Mouse (Mus musculus): Measurements from ENCODE around the gene Tstd2.

The Tstd2 gene

DNA sequence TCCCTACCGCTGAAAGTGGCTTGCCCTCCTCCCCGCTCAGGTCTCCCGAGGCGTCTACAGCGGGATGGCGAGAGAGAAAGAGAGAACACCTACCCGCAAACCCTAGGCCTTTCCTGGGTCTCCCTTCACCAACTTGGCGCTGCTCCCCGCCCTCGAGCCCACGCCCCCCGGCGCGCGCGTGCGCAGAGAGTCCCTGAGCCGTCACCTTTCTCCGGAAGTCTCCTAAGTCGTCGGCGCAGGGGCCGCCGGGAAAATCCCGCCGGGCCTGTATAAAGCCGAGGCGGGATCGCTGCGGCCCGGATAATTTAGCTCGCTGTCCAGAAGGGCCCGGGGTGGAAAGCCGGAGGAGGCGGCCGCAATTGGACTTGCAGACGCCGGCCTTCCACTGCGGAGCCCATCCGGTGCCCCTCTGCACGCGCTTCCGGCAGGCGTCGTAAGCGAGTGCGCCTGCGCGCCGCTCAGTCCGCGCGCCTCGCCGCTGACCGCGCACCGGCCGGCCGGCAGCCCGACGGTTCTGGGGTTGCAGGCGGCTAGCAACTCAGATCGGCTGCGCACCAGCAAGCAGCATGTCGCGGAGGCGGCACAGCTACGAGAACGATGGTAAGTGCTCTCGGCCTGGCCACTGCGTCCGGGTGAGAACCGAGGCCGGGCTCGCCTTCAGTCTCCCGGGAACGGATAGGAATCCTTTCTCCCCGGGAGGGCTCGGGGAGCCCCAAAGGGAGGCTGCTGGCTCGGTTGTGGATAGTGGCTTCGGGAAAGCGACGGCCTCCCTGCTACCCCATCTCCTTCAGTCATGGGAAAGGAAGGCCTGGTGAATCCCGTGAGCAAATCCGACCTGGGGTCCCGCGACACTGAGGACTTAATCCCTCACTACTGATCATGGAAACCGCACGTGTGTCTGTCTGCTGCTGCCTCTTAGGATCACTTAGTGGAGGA is at the start of gene Tstd2, which contains the start of gene Ncbp1:
Gene Tstd2 (minus strand): TSS at position 408 of the 936 bp plus-strand sequence.
Gene Ncbp1 (plus strand): TSS at position 327 of the 936 bp plus-strand sequence.
- DNase-seq (ENCODE audit: low read depth, low spot score), result peak; percentile 93

DNA sequence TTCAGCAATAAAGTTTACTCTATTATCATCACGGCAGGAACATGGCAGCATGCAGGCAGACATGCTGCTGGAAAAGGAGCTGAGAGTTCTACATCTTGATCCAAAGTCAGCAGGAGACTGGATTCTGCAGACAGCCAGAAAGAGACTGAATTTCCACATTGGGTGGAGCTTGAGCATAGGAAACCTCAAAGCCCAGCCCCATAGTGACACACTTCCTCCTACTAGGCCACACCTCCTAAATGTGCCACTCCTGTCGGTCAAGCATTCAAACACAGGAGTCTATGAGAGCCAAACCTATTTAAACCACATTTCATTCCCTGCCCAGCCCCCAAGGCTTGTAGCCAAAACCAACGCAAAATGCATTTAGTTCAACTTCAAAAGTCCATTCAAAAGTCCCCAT is 48.0 kb upstream of the Tstd2 start:
- peak; percentile 85 for DNase-seq (ENCODE audit: low read depth, low spot score)

DNA sequence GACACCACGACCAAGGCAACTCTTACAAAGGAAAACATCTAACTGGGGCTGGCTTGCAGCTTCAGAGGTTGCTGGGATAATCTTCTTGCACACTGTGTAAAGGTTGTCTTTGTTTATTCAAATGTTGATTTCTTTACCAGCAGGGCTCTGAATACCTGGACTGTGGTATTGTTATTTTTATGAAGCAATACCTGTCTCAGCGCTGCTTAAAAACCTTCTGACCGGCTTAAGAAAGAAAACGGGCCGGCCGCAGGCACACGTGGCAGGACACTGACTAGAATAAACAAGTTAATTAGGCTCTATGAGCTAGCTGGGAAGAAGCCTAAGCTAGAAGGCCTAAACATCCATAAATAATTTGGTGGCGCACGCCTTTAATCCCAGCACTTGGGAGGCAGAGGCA is 47.4 kb upstream of the Tstd2 start:
- peak; percentile 96 for DNase-seq (ENCODE audit: low read depth, low spot score)

DNA sequence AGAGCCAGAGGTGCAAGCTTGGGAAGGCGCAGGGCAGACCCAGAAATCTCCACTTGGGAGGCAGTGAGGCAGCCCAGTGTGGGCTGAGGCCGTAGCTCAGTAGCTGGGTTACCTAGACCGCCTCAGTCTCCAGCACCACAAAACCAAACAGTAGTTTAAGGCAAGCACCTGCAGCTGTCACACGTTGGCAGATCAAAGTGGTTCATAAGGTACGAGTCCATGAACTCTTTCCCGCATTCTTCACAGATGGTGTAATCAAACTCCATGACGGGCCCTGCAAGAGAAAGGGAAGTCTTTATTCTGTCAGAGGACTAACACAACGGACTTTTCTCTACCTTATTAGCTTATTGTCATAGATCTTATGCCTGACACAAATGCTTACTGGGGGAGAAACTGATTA is 46.9 kb upstream of the Tstd2 start:
- DNase-seq (ENCODE audit: low read depth, low spot score), result peak; percentile 79

DNA sequence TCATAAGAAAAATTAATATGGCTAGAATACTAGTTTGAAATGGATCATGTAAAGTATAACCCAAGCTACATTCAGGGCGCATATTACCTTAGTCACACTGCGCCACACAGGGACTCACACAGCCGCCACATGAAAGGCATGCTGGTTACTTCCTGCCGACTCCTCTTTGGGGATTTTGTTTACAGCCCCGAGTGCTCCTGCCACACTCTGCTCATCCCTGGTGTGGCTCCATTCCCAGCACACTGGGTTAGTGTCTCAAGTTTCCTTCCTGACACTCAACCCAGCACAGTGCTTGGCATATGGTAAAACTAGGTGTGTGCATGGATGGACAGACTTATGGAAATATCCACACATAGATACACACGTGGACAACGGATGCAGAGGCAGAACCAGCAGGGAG is 43.7 kb upstream of the Tstd2 start:
- no peak for DNase-seq (ENCODE audit: low read depth, low spot score)

DNA sequence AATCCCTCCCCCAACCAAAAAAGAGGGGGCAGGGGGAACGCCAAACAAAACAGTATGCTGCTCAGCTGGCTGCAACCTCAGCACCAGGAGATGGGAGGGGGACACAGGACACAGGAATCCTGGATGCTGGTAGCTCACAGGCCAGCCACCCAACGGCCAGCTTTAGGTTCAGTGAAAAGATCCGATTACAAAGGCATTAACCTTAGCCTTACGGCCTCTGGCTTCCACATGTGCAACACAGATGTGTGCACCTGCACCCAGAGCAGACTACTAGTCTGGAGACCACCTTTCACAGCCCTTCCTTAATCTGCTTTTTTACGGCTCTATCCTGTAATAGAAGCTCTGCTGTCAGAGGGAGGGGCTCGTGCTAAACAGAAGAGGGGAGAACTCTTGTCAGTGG is 42.7 kb upstream of the Tstd2 start:
- DNase-seq (ENCODE audit: low read depth, low spot score), result no peak

DNA sequence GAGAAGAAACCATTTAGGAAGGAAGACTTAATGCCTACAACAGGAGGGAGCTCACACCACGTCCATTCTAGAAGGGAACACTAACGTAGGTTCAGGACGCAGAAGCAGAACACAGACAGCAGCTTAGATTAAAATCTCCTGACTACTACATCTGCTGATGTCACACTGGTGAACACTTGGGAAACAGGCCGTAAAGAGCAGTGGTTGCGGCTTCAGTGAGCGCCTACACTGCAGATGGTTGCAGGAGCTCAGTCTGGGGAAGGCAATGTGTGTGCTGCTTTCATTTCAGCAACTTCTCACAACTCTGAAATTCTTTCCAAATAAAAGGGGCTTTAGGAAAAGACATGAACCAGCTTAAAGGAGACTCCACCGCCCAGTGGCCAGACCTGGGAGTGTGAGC is 39.0 kb upstream of the Tstd2 start:
- DNase-seq (ENCODE audit: low read depth, low spot score), result no peak

DNA sequence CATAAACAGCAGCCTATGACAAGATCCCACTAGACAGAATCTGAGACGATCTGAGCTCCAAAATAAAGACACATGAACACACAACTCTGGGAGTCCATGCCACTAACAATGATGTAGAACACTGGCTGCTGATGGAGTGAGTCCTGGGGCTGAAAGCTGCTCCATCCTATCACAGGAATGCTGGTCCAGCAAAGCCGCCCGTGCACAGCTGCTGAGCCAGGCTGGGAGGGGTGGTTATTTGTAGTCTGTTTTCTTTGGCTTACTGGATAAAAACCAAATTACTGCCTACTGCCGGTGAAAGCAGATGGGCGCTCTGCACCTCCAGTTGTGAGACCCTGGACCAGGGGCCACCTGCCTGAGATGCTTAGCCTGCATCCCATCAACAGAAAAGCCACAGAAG is 38.5 kb upstream of the Tstd2 start:
- DNase-seq (ENCODE audit: low read depth, low spot score), result no peak

DNA sequence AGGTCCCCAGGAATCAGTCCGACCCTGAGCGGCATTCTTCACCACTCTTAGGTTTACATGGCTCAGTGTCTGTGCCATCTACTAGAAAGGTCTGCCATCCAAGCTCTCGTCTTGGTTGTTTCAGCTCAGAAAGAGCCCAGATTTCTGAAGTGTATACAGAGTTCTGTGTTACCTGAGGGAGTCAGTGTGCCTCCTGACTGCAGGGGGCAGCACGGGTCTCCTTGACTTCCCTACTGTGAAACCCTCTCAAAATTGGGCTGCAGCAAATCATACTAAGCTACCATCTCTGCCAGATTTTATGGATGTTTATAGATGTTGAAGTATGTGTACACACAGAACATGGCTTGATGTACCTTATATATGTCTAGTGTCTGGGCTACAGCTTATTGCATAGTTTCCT is 37.8 kb upstream of the Tstd2 start:
- peak; percentile 25 for DNase-seq (ENCODE audit: low read depth, low spot score)

DNA sequence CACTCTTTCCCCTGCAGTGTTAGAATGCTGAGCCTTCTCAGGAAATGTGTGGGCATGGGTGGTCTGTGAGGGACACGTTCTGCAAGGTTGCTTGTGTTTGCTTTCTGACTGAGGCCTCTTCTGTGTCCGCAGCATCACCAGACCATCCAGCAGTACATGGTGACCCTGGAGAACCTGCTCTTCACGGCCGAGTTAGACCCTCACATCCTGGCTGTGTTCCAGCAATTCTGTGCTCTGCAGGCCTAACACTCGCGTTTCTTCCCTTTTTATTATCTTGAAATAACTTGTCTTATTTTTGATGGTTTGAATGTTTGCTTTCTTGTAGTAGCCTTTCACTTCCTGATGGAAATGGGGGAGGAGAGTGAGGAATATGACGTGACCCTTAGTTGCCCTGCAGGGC is 33.3 kb upstream of the Tstd2 start:
- no peak for DNase-seq (ENCODE audit: low read depth, low spot score)

DNA sequence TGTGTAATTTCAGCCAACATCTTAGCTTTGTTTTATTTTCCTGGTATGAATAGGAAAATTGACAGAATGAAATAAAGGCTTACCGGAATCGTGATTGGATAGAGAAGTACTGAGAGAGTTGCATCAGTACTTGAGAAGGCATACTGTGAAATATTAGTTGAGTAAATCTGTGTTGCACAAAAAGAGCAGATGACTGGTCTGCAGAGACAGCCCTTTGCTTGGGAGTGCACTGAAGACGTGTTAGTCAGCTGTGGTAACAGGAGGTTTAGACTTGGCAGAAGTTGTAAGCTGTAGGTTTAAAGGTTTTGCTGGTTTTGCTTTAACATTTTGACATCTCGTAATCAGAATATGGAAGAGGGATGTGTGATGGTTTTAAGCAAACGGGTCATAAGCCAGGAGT is 27.3 kb upstream of the Tstd2 start:
- no peak for DNase-seq (ENCODE audit: low read depth, low spot score)

DNA sequence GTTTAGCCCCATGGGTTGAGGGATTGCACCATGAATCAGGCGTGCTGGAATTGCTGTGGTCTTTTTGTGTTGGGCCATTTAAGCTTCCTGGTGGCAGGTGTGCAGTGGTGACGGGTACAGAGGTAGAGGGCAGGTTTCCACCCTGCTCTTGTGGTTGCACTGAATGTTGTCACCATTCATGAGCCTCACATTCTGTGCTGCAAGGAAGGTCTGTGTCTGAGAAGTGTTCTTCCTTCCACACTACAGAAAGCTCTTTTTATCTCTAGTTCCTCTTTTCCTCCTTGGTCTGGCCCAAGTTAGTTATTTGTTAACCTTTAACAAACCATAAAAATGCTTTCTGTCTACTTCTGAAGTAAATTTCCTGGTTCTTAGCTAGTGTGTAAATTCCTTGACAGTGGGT is 25.5 kb upstream of the Tstd2 start:
- no peak for DNase-seq (ENCODE audit: low read depth, low spot score)

DNA sequence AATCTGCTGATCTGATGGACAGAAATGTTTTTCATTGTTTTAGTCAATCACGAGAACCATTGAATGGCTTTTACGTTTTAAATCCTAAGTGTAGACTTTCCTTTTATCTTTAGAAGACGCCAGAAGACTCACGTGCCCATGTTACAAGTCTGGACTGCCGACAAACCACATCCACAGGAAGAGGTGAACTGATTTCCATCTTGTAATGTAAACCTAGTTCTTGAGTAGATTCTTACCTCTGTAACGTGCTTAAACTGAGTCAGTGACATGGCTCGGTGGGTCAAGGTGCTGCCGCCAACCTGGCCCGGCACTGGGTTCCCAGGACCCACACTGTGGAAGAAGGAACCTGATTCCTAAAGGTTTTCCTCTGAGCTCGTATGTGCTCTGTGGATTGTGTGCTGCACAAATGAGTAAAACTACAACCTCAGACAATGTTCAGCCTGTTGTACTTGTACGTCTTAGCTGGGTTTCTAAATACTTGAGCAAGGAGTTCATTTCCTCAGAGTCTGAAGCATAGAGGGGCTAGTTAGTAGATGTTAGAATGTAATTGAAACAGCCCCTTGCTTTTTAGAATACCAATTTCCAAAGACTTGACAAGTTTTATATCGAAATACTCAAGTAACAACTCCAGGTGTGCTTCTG is 13.5 kb upstream of the Tstd2 start:
- no peak for DNase-seq (ENCODE audit: low read depth, low spot score)

DNA sequence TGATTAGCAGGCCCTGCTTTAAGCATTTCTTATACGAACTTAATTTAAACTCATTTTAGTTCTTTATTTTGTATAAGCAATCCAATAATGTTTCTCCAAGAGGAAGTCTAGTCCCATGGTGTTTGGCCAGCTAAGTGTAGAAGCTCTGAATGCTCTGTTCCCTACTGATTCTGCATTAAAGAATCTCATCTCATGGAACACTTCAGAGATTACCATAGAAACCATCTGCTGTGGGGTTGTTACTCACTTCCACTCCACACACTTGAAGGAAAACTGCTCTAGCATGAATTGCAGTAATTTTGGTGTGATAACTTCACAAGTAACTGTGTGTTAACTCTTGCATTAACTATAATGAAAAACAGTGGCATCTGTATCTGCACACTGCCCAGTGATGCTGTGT is 8.4 kb upstream of the Tstd2 start:
- no peak for DNase-seq (ENCODE audit: low read depth, low spot score)

DNA sequence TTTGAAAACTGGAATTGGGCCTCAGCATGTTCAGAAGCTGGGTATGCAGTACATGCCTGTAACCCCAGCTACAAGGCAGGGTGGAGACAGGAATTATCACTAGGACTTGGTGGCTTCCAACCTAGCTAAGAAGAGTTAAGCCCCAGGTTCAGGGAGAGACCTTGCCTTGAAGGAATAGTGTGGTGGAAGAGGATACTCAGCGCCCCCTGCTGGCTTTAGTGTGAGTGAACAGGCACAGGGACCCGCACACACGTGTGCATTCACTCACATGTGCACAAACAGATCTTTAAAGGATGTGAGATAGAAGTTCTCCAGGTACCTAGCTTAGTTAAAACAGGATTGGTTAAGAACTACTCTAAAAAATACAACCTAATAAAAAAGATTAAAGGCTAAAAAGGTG is 5.8 kb upstream of the Tstd2 start:
- DNase-seq (ENCODE audit: low read depth, low spot score), result peak; percentile 75

DNA sequence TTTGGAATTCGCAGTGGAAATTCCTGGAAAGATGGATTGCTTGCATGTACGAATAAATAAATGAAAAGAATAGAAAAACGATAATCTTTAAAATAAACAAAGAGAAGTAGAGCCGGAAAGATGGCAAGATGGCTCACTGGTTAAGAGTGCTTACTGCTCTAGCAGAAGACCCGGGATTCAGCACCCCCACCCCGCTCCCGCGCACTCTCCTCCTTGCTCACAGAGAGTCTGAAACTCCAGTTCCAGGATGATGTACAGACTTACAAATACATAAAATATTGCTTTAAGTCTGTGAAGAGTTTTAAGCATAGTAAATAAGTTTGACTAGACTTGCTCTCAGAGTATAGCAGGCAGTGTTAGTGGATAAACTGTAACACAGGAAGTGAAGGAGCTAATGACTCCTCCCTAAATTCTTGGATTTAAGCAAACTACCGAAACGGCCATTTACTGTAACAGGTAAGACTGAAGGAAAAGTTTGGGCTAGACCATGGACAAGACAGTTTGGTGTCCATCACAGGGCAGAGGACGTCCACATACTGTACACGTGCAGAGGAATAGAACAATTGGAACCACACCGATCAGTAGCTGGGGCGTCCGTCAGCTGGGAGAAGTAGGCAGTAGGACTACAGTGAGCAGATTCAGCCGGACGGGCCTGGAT is 736 bp downstream of the Tstd2 start:
- DNase-seq (ENCODE audit: low read depth, low spot score), result peak; percentile 54

DNA sequence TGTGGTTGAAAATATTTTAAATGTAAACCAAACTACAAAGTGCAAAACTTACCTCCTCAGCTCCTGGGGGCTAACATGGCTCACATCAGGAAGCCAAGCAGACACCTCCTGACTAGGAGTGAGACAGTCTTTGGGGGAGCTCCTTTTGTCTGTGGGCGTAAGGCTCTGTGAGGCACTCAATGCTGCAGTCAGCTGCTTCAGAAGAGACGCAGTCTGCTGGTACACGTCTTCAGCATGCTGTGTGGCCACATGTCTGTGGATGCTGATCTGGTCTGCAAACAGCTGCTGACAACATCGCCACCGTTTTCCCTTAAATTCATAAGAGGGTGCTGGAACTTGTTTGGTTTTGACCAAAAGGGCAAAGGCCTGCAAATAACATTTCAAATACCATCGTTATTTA is 6.7 kb downstream of the Tstd2 start:
- DNase-seq (ENCODE audit: low read depth, low spot score), result no peak

DNA sequence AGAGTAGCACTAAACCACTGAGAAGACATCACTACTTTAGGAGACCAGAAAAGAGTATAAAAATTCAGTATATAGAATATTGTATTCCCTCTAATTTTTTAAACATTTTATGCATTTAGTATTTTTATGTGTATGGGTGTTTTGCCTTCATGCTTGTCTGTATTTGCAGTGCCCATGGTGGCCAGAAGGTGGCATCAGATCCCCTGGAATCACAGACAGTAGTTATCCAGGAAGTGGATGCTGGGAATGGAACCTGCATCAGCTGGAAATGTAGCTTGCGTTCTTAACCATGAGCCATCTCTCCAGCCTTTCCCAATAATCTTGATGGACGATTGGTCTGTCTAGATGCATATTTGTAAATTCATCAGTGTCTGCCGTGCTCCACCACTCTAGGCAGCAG is 8.3 kb downstream of the Tstd2 start:
- DNase-seq (ENCODE audit: low read depth, low spot score), result peak; percentile 66

DNA sequence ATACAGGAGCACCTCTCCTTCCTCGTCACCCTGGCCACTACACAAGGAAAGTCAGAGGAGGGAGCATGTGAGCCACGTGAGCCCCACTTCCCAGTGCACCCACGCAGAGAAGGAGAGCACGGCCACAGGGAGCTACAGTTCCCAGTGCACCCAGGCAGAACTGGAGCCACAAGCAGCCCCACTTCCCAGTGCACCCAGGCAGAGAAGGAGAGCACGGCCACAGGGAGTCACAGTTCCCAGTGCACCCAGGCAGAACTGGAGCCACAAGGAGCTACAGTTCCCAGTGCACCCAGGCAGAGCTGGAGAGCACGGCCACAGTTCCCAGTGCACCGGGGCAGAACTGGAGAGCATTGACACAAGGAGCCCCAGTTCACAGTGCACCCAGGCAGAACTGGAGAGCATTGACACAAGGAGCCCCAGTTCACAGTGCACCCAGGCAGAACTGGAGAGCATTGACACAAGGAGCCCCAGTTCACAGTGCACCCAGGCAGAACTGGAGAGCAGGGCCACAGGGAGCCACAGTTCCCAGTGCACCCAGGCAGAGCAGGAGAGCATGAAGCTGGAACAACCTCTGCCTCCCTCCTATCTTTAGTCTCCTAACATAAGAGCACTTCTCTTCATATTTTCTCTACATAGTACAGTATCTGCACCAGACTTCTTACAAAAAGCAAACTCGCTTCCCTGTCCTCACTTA is 9.0 kb downstream of the Tstd2 start:
- no peak for DNase-seq (ENCODE audit: low read depth, low spot score)

DNA sequence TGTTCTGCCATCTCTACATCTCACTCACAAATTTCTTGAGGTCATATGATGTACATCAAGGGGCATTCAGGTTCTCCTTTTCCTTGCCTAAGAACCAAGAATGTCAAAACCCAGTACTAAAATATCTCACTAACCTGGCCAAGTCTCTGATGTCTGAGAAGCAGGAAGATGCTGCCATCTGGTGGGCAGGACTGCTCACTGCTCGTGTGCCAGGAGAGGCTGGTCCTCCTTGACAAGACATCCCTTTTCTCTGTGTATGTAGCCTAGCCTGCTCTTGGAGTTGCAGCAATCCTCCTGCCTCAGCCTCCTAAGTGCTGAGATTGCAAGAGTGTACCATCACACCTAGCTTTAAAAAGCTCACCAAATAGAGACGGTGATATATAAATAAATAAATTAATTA is 12.0 kb downstream of the Tstd2 start:
- peak; percentile 65 for DNase-seq (ENCODE audit: low read depth, low spot score)

DNA sequence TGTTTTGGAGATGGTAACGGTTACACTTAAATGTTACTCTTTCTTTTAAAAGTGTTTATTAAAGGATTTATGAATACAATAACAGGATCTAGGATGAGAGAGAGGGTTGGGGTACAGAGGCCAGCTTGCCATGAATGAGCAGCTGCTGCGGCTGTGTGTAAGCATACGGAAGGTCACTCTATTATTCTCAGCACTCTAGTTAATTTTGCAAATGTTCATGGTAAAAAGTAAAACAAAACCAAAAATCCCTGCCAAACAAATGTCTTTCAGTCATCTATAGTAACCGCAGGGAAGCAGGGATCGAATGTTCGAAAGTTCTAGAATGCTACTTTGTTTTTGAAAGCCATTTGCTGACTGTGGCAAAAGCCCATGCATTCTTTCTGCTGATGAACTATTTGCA is 15.1 kb downstream of the Tstd2 start:
- no peak for DNase-seq (ENCODE audit: low read depth, low spot score)

DNA sequence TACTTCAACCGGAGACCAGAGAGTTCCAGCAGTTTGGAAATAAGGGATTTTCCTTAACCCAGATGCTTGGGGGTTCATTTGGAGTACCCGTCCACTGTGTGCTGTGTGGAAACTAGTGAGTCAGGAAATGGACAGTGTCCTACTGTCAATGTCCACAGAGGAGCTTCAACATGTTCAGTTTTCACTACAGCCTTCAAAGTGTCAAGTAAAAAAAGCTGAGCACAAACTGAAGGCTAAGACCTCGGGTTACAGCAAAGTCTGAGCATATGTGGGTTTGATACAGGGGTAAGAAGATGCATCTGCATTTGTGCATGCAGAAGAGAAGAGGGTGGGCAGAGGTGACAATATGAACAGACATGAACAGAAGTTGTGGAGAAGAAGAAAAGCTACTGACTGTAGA is 17.7 kb downstream of the Tstd2 start:
- no peak for DNase-seq (ENCODE audit: low read depth, low spot score)
